Mouse (Mus musculus): Measurements from ENCODE around the gene Dmwd.

- TF ChIP-seq CTCF (IDR thresholded peaks at IDR 0.05; ENCODE audit: low read depth) (no peak), EP300 (IDR thresholded peaks at IDR 0.05; ENCODE audit: low read depth) (no peak)
Measured at GRCm38 (mm10) chr7:19093537-19094385, 17.7 kb downstream of the Dmwd start.

Data from liver, postnatal 0 days (tissue).